Mouse (Mus musculus) midbrain, postnatal 0 days (tissue): ENCODE measurements at regions not wholly inside any gene's neighbourhood (a gene's known extent, or its start where the extent isn't known, plus 50 kb on each side); places are given as distances from the start of the nearest gene placed in this dataset.

Source experiments
- ATAC-seq: fragments of 200-750 bp; cut with Nextera tagmentation; 2 replicates; pipeline ENCODE4 v1.8.0; 2017; ENCODE audit warnings: moderate number of reproducible peaks, mild to moderate bottlenecking, moderate TSS enrichment, moderate library complexity; ENCODE audit not compliant: low FRiP score
- DNase-seq: peaks from one replicate; pipeline ENCODE4 v3.0.0-alpha.2; 2015; ENCODE audit warnings: low spot score
- H3K27ac ChIP-seq: fragments of 300-500 bp; sonication (generic); 2 replicates; pipeline ENCODE4 v1.5.1; 2014; ENCODE audit warnings: low read depth, mild to moderate bottlenecking, low read length, mixed read lengths
- H3K27me3 ChIP-seq: fragments of 300-500 bp; sonication (generic); 2 replicates; pipeline ENCODE4 v1.6.1; 2014; ENCODE audit warnings: low read length, control low read depth, mixed read lengths; ENCODE audit not compliant: insufficient read depth
- H3K36me3 ChIP-seq: fragments of 300-500 bp; sonication (generic); 2 replicates; pipeline ENCODE4 v1.6.1; 2014; ENCODE audit warnings: low read length, control low read depth, mixed read lengths; ENCODE audit not compliant: insufficient read depth
- H3K4me1 ChIP-seq: fragments of 300-500 bp; sonication (generic); 2 replicates; pipeline ENCODE4 v1.6.1; 2014; ENCODE audit warnings: mild to moderate bottlenecking, control low read depth, antibody characterized with exemption, low read length, mixed read lengths; ENCODE audit not compliant: insufficient read depth
- H3K4me2 ChIP-seq: fragments of 300-500 bp; sonication (generic); 2 replicates; pipeline ENCODE4 v1.6.1; 2014; ENCODE audit warnings: low read depth, mild to moderate bottlenecking, low read length, mixed read lengths; ENCODE audit not compliant: poor library complexity, severe bottlenecking
- H3K4me3 ChIP-seq: fragments of 300-500 bp; sonication (generic); 2 replicates; pipeline ENCODE4 v1.5.1; 2014; ENCODE audit warnings: low read depth, mild to moderate bottlenecking, low read length, moderate library complexity
- H3K9ac ChIP-seq: fragments of 300-500 bp; sonication (generic); replicated peaks from 2 replicates; pipeline ENCODE4 v1.6.1; 2014; ENCODE audit warnings: mild to moderate bottlenecking, low read length, moderate library complexity, mixed read lengths; ENCODE audit not compliant: poor library complexity, severe bottlenecking
- H3K9me3 ChIP-seq: fragments of 300-500 bp; sonication (generic); 2 replicates; pipeline ENCODE4 v1.6.1; 2016; ENCODE audit warnings: low read length, control low read depth
- CTCF ChIP-seq: IDR thresholded peaks from 2 replicates; pipeline ENCODE4 v1.5.1; 2016; ENCODE audit warnings: antibody characterized with exemption, mild to moderate bottlenecking
- WGBS: fragments of 180-500 bp; shearing (Covaris S2); extraction: QIAGEN DNeasy Blood & Tissue Kit; methylation state at CpG from one replicate; pipeline ENCODE4 v1.1.7; 2014; 5-methylcytosine and 5-hydroxymethylcytosine counted together

GRCm38 (mm10) chr2:45956792-45957330 is 839.7 kb upstream of the Zeb2 start:
- Histone ChIP-seq H3K9ac (no peak overlapping the region), H3K4me2 (no peak overlapping the region), H3K4me3 (no peak overlapping the region), H3K9me3 (no peaks in the 10 kb centered on the region), H3K4me1 (no peaks in the 10 kb centered on the region), H3K27ac (no peak overlapping the region), H3K27me3 (no peaks in the 10 kb centered on the region), H3K36me3 (no peaks in the 10 kb centered on the region)
- 53% methylated on average over 4 of the region's 4 CpGs for WGBS
- no peak for TF ChIP-seq CTCF
- ATAC-seq (no peak), DNase-seq (no peak)

- 89% methylated on average over 1 of the region's 1 CpGs for whole genome bisulfite sequencing
- H3K27ac ChIP-seq, result no peak overlapping the region
- DNase-seq, result no peak
Measured at GRCm38 (mm10) chr2:45948758-45949157, 831.6 kb upstream of the Zeb2 start.

GRCm38 (mm10) chr2:45925791-45926480 is 808.7 kb upstream of the Zeb2 start:
- no peak for DNase-seq
- Histone ChIP-seq H3K27ac (no peak overlapping the region), H3K27me3 (no peaks in the 10 kb centered on the region), H3K4me3 (no peak overlapping the region), H3K36me3 (no peaks in the 10 kb centered on the region), H3K4me2 (no peak overlapping the region), H3K9me3 (no peaks in the 10 kb centered on the region), H3K4me1 (no peaks in the 10 kb centered on the region), H3K9ac (no peak overlapping the region)
- ATAC-seq, result no peak
- no peak for TF ChIP-seq CTCF
- 83% methylated on average over 7 of the region's 7 CpGs for WGBS

More at GRCm38 (mm10) chr2:45948758-45949157, 831.6 kb upstream of the Zeb2 start:
- no peaks in the 10 kb centered on the region for H3K36me3 ChIP-seq
- no peaks in the 10 kb centered on the region for H3K9me3 ChIP-seq
- H3K27me3 ChIP-seq, result no peaks in the 10 kb centered on the region
- H3K4me2 ChIP-seq, result no peak overlapping the region
- no peak for ATAC-seq
- no peak overlapping the region for H3K4me3 ChIP-seq
- no peak for TF ChIP-seq CTCF
- no peaks in the 10 kb centered on the region for H3K4me1 ChIP-seq
- no peak overlapping the region for H3K9ac ChIP-seq

GRCm38 (mm10) chr2:45908871-45909270 is 791.7 kb upstream of the Zeb2 start:
- DNase-seq, result no peak

GRCm38 (mm10) chr2:45904623-45905235 is 787.5 kb upstream of the Zeb2 start:
- Histone ChIP-seq H3K36me3 (no peaks in the 10 kb centered on the region), H3K9ac (no peak overlapping the region), H3K9me3 (no peaks in the 10 kb centered on the region), H3K27ac (no peak overlapping the region), H3K4me1 (no peaks in the 10 kb centered on the region), H3K4me2 (no peak overlapping the region), H3K4me3 (no peak overlapping the region), H3K27me3 (no peaks in the 10 kb centered on the region)
- no peak for TF ChIP-seq CTCF
- DNase-seq (no peak), ATAC-seq (no peak)
- 80% methylated on average over 2 of the region's 2 CpGs for WGBS

More at GRCm38 (mm10) chr2:45908871-45909270, 791.7 kb upstream of the Zeb2 start:
- Histone ChIP-seq H3K4me2 (no peak overlapping the region), H3K9ac (no peak overlapping the region), H3K9me3 (no peaks in the 10 kb centered on the region), H3K4me3 (no peak overlapping the region), H3K4me1 (no peaks in the 10 kb centered on the region), H3K36me3 (no peaks in the 10 kb centered on the region), H3K27me3 (no peaks in the 10 kb centered on the region), H3K27ac (no peak overlapping the region)
- no peak for TF ChIP-seq CTCF
- ATAC-seq, result no peak
- WGBS, result 24% methylated on average over 1 of the region's 1 CpGs

- ATAC-seq (no peak), DNase-seq (no peak)
- no peak overlapping the region for H3K9ac ChIP-seq
- no peak overlapping the region for H3K27ac ChIP-seq
- H3K27me3 ChIP-seq, result no peaks in the 10 kb centered on the region
- H3K9me3 ChIP-seq, result no peaks in the 10 kb centered on the region
- WGBS, result 85% methylated on average over 4 of the region's 4 CpGs
- H3K36me3 ChIP-seq, result no peaks in the 10 kb centered on the region
- no peaks in the 10 kb centered on the region for H3K4me1 ChIP-seq
- no peak overlapping the region for H3K4me2 ChIP-seq
- no peak overlapping the region for H3K4me3 ChIP-seq
- TF ChIP-seq CTCF, result no peak
Measured at GRCm38 (mm10) chr2:45904090-45904489, 786.9 kb upstream of the Zeb2 start.
